Mouse (Mus musculus): ENCODE data around the gene Heg1.

The Heg1 gene

GRCm38 (mm10) chr16:33677313-33677690 lies 6.9 kb upstream of the Heg1 start:
- no peak for DNase-seq (ENCODE audit: low spot score)

DNA sequence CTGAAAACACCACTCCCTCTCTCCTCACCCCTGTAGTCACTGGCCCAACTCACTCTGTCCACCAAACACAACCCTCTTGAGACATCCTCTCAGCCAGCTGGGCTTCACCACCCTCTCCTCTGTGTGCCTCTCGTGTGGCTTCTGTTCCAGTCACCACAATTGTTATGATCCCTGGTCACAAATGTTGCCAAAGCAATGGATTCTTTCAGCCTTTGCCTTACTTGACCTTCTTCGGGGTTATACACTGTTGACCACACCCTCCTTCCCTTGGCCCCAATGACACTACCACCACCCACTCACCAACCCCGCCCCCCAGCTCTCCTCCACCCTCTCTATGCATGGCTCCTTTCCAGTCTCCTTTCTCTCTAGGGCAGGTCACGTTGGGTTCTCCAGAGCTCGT lies 6.3 kb upstream of the Heg1 start:
- no peak for DNase-seq (ENCODE audit: low spot score)

DNA sequence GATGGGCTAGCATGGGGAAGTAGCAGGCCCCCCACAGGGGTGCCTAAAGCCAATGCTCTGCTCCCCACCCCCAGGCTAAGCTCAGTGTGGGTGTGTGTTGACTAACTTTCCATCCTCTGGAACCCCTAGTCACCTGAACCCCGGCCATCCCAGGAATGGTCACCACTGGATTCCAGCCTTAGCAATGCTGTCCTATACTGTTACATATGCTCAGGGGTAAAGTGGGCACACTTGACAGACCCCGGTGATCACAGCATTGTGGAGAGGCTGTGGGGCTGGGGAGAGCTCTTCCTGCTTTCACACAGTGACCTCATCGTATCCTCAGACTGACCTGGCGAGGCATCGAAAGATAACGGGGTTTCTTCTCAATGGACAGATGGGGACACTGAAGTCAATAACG lies 3.9 kb upstream of the Heg1 start:
- no peak for DNase-seq (ENCODE audit: low spot score)

- DNase-seq (ENCODE audit: low spot score) = no peak
Observed at GRCm38 (mm10) chr16:33680816-33681215, 3.4 kb upstream of the Heg1 start.

- no peak for DNase-seq (ENCODE audit: low spot score)
Observed at GRCm38 (mm10) chr16:33681661-33682060, 2.5 kb upstream of the Heg1 start.

- DNase-seq (ENCODE audit: low spot score) = no peak
Observed at GRCm38 (mm10) chr16:33682651-33683050, 1.5 kb upstream of the Heg1 start.

DNA sequence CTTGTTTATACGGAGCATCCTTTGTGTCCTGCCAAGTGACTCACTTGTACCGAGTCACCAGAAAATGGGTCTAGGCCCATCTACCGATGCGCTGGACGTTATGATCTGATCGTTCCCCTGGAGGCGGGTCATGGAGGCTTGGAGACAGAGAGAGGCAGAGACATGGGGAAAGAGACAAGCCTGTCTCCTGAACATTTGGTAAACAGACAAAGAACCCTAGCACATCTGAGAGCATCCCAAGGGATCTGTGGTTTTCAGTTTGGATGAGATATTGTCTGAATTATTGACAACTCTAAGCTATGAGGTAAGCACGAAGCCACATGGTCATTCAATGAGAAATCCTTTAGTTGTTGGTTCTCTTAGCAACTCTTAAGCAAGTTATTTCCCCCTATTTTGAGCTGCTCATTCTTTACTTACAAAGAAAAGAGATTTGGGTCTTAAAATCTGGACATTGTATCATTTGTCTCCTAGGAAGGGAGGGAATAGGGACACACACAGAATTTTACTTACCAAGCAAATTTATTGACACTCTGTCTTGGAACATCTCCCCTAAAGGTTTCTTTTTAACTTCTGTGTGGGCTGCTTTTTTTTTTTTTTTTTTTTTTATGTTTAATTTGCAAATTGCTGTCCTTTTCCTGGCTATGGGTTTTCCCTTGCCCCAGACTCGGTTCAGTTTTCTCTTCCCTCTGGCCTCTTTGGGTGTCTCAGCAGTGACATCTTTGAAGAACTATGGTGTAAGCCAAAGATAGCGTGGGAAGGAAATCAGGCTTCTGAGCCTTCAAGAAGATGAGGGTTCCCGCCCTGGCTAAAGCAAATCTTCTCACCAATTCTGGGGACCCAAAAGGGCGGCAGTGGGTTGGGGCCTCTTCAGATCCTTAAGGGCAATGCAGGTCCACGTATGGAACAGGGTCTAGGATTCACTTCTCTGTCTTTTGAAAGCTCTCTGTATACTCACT lies 686 bp upstream of the Heg1 start:
- no peak for DNase-seq (ENCODE audit: low spot score)

DNA sequence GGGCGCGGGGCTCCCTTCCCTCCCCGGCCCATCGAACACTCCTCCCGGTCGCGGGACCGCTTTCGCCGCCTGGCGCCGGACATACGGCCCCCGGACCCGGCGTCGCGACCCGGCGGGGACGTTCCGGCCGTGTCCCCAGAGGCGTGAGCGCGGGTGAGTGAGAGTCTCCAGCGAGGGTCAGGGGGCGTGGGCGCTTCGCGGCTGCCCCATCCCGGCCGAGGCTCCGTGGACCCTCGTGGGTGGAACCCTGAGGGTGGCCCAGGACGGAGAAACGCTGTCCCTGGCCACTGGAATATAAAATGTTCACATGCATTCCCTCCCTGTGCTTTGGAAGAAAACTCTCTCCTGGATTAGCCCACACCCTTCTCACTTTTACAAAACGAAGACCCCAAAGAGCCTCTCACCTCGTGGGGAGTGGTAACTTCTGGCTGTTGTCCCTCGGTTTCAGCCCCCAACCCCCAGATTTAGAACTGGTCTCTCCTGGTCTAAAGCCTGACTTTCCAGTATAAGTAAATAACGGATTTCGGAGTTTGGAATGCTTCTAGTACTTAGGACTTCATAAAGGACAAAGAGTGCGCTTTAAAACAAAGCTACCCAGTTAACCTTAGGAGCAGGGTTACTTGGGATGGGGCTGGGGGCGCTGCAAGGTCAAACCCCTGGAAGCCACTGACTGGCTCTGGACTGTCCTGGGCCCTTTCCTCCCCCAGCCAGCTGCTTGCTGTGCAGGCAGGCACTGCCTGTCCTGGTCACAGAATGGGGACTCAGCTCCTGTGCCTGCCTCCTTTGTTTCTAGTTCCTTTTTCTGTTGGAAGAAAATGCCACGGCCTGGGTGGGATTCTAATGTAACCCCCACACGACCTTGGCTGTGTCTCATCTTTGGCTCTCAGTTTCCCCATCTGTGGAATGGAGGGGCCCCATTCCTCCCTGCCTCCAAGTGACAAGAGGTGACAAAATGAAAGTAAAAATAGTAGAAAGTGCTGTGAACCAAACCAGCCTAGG lies 832 bp downstream of the Heg1 start:
- DNase-seq (ENCODE audit: low spot score) = no peak

DNA sequence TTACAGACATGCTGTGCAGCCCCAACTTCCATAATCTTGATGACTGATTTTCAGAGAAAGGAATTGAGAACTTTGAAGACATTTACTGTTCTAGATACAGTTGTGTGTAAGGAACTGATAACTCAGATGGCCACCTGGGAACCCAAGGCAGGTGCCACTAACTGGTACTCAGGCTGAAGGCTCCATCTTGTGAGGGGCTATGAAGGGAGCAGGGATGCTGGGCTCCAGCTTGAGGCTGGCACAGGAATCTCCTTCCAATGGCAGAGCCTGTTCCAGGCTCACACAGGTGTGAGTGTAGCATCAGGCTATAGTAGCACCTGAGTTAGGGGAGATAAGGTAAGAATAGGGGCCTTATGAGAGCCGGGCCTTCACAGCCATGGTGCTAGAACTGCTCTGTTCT lies 1.9 kb downstream of the Heg1 start:
- DNase-seq (ENCODE audit: low spot score) = no peak

- no peak for DNase-seq (ENCODE audit: low spot score)
Observed at GRCm38 (mm10) chr16:33687724-33688123, 3.6 kb downstream of the Heg1 start.

DNA sequence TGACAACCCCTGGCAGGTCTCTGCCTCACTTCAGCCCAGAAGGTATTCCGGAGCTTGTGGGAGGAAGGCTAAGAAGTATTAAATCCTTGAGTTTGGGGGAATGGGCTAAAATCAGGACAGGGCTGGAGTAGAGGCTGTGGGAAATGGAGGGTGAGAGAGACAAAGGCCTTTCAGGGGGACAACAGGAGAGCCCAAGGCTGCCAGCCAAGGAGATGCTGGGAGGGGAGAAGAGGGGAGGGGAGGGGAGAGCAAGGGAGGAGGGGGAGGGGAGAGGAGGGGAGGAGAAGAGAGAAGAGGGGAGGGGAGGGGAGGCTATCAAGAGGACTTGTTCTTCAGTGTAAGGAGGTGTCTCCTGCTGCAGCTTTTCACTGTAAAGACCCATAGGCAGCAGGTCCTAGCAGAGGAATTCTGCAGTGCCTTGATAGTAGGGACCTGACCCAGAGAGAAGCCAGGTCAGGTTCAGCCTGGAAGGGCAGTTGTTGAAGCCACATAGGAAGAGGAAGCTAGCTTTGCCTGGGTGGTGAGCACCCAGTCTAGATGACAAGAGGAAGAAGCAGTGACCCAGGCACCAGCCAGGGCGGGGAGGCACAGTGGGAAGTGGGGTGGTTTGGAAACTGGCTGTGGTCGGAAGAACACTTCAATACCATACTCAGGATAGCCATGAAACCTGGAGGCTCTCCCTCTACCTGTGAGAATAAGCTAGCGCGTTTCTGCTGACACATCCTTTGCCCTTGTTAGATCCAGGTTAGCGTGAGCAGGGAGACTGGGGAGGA lies 7.0 kb downstream of the Heg1 start:
- DNase-seq (ENCODE audit: low spot score) = no peak

DNA sequence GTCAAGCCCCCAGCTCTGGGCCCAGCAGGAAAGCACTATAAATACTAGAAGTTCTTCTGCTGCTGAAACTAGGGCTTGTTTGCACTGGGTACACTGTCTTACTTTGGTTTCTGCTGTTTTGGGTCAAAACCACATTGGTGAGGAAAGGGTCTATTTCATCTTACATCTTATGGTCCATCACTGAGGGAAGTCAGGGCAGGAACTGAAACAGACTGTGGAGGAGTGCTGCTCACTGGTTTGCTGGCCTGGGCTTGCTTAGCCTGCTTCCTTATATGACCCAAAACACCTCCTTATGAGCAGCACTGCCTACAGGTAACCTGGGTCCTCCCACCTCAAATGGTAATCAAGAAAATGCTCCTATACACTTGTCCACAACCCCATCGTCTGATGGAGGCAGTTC lies 9.4 kb downstream of the Heg1 start:
- no peak for DNase-seq (ENCODE audit: low spot score)

DNA sequence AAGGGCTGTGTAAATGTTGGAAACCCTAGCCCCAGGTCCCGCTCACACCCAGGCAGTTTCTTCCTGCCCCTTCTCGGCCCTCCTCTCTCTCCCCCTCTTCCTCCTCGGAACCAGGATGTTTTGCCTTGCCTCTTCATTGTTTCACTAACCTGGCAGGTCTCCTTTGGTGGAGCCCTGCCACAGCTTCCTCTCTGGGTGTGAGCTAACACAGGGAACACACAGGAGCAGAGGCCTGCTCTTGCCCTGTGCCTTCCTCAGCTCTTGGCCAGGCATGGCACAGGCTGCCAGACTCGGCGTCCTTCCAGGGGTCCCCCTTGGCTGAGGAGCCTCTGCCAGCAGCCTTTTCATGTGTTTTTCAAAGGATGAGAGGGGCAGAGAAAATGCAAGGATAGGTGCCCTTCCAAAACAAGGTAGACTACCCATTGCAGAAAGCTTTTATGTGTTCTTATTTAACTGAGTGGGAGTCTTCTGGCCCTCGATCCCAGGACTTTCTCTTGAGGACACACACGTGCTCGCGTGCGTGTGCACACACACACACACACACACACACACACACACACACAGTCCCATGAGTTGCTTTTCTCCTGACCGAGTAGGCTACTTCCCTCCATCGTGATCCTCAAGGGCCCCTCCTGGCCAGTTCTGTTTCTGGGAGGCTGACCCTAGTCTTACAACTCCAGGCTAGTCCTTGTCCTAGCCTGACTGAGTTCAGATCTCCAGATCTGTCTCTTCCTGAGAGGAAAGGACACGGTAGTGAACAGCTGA lies 12.8 kb downstream of the Heg1 start:
- no peak for DNase-seq (ENCODE audit: low spot score)

DNA sequence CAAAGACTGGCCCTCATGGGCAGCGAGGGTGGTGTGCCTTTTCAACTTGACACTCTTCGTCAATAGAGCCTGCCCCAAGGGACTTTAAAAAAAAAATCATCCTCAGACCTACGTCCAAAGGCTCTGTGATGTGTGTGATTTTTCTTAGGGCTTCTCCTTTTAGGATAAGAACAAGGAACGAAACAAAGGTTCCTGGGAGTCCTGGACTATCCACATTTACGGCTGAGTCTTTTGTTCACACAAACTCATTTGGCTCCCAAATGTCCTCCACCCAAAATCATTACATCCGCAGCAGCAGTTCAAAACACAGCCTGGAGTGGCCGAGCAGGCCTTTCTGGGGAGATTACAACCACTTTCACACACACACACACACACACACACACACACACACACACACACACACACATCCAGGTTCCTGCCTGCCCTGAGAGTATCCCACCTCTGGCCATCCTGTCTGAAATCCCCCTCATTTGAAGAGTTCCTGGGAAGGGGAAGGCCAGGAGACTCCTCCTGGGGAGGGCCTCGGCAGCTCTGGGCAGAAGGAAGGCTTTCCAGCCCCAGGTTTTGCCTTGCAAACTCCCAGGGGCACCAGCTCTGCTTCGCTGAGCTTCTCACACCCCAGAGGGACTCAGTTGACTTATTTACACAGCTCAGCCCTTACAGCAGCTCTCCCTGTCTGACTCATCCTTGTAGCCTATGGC lies 13.6 kb downstream of the Heg1 start:
- DNase-seq (ENCODE audit: low spot score) = no peak

DNA sequence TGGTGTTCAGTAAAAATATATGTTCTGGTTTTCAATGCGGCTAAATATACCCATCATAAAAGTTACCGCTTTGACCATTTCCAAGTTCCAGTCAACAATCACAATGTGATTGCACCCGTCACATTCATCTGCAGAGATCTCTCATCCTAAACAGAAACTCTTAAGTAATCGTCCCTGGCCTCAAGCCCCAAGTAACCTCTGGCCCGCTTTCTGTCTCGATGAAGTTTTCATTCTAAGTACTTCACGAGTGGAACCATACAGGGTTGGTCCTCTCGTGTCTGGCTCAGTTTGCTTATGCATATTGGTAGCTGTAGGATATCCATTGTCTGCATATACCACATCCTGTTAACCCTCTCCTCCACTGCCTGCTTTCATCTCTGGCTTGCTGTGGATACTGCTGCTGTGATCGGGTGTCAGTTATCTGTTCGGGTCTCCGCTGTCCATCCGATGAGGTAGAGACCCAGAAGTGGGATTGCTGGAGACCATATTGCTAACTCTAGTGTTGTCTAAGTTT lies 14.2 kb downstream of the Heg1 start:
- no peak for DNase-seq (ENCODE audit: low spot score)

DNA sequence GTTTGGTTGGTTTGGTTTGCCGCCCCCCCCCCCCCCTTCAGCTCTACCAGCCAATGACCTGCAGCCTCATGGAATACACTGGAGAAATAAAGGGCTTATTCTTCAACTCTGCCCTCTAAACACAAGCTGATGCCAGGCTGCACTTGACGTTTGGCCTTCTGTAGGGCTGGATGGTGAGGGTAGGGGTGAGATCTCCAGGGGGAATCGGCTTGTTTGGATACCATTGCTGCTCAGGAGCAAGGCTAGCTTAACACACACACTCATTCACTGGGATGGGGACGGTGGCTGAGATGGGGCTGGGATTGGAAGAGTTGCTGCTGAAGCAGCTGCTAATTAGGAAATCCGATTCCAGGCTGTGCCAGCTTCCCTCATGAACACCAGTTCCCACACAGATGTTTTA lies 16.4 kb downstream of the Heg1 start:
- DNase-seq (ENCODE audit: low spot score) = no peak

DNA sequence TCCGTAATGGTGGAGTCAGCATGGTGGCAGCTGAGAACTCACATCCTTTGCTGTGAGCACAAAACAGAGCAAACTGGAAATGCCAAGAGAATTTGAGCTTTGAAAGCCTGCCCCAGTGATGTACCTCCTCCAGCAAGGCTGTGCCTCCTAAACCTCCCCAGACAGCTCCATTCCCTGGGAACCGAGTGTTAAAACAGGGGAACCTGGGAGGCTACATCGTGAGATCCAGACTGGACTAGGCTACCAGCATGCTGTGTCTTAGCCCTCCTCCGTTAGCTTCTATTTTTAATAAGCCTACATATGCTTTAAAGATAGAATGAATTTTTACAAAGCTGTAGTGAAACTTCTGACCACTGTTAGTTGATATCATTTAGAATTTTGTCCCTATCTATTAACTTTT lies 17.7 kb downstream of the Heg1 start:
- no peak for DNase-seq (ENCODE audit: low spot score)

DNA sequence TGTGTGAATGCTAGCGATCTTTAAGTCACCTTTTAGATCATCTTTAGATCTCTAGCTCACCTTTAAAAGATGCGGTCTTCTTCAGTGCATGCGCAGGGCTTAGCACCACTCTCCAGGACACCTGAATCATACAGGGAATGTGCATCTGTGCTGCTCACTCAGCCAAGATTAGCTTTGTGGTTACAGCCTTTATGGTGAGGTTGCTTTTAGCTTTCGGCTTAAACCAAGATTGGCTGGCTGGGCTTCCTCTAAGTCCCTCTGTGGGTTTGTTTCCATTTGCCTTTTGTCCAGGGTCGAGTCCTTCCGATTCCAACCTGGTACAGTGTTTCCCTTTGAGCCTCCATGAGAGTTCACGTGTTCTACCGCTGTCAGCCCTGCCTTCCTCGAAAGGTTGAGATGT lies 20.1 kb downstream of the Heg1 start:
- no peak for DNase-seq (ENCODE audit: low spot score)

- no peak for DNase-seq (ENCODE audit: low spot score)
Observed at GRCm38 (mm10) chr16:33705258-33705657, 21.1 kb downstream of the Heg1 start.

DNA sequence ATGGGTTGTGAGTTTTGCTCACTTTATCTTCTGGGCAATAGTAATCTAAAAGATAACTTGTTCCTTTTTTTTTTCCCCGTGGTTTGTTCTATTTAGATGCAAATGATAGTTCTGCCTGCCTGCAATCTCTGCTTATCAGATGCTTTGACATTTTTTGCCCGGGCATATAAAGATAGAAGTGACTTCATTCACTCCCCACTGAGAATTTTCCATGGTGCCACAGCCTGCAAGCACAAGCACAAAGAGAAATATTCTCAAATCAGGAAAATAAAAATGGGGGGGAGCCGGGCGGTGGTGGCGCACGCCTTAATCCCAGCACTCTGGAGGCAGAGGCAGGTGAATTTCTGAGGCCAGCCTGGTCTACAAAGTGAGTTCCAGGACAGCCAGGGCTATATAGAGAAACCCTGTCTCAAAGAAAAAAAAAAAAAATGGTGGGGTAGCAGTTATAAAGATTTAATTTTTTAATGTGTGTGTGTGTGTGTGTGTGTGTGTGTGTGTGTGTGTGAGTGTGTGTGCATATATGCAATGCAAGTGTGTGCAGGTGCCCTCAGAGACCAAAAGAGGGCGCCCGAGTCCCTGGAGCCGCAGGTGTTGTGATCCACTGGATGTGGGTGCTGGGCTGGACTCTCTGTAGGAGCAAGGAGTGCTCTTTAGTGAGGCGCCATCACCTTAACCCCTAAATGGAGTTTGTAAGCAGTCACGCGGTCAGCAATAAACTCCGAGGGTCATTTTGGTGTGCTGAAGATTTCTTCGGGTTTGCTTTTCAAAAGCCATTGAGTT lies 22.1 kb downstream of the Heg1 start:
- DNase-seq (ENCODE audit: low spot score) = no peak
